Mouse (Mus musculus) ES-Bruce4 (cell line): Measurements from ENCODE around the gene Hist2h3c1. TPM values are rescaled to one million over a fixed set of nuclear protein-coding genes. Genes with fewer than 3 reads are reported as not detected.
A peak's percentile ranks its signal among the peaks of the same experiment; 100 is the strongest.
"Not testable (repeated sequence)": the region's sequence is repeated elsewhere in the genome, so short reads cannot be mapped to it uniquely, and the experiment has no call there.

Experiments
- H3K27ac ChIP-seq: 2 replicates; pipeline ENCODE4 v1.5.1; 2012; ENCODE audit warnings: low read length, inconsistent platforms; ENCODE audit not compliant: insufficient read depth
- H3K27me3 ChIP-seq: 2 replicates; pipeline ENCODE4 v1.6.1; 2012; ENCODE audit warnings: mild to moderate bottlenecking, low read length, inconsistent platforms; ENCODE audit not compliant: control insufficient read depth, poor library complexity, insufficient read depth, severe bottlenecking
- H3K36me3 ChIP-seq: 2 replicates; pipeline ENCODE4 v1.6.1; 2012; ENCODE audit warnings: inconsistent platforms, mild to moderate bottlenecking, low read length, moderate library complexity; ENCODE audit not compliant: control insufficient read depth, poor library complexity, insufficient read depth, severe bottlenecking
- H3K4me1 ChIP-seq: one replicate; pipeline ENCODE4 v1.8.1; 2011; ENCODE audit warnings: low read length; ENCODE audit not compliant: control insufficient read depth, insufficient read depth
- H3K4me3 ChIP-seq: 2 replicates; pipeline ENCODE4 v1.5.1; 2011; ENCODE audit warnings: low read depth, mild to moderate bottlenecking, low read length
- H3K9ac ChIP-seq: 2 replicates; pipeline ENCODE4 v1.6.1; 2012; ENCODE audit warnings: low read depth, mild to moderate bottlenecking, inconsistent platforms; ENCODE audit not compliant: poor library complexity, severe bottlenecking
- H3K9me3 ChIP-seq: replicated peaks from 2 replicates; pipeline ENCODE4 v1.6.1; 2012; ENCODE audit warnings: mild to moderate bottlenecking, low read length, inconsistent platforms; ENCODE audit not compliant: control insufficient read depth, poor library complexity, insufficient read depth, severe bottlenecking
- CTCF ChIP-seq: IDR thresholded peaks from one replicate; pipeline ENCODE4 v1.8.1; 2011; ENCODE audit warnings: low read depth, low read length
- EP300 ChIP-seq: IDR thresholded peaks from 2 replicates; pipeline ENCODE4 v1.6.1; 2011; ENCODE audit warnings: low read depth, low read length; ENCODE audit not compliant: insufficient read depth
- POLR2A ChIP-seq: IDR thresholded peaks from one replicate; pipeline ENCODE4 v1.8.1; 2011; ENCODE audit warnings: low read length; ENCODE audit not compliant: insufficient read depth
- polyA plus RNA-seq: library from polyadenylated mRNA; stranded (reverse); fragments of >200 nt; gene quantifications from 2 replicates; pipeline ENCODE4 v1.2.4, GENCODE M21; 2011; ENCODE audit warnings: low read depth; ENCODE audit not compliant: missing spikeins, insufficient read depth, insufficient read length

Hist2h3c1 gene
- polyA plus RNA-seq, 1 experiment, result 1.3 TPM

DNA sequence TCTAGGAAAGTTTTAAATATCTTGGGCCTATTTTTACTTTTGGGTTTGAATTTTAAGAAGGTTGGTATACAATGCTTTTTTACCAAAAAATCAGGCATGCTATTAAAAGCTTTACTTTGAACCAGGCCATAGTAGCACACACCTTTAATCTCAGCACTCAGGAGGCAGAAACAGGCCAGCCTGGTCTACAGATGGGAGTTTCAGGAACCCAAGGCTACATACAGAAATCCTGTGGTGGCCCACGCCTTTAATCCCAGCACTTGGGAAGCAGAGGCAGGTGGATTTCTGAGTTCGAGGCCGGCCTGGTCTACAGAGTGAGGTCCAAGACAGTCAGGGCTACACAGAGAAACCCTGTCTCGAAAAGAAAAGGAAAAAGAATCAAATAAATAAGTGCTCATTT is 21.1 kb downstream of the Hist2h3c1 start:
- H3K9me3 ChIP-seq, result no peaks in the 10 kb centered on the region
- H3K27ac ChIP-seq, result peak overlapping the region; percentile 98
- no peaks in the 10 kb centered on the region for H3K27me3 ChIP-seq
- H3K9ac ChIP-seq, result peak overlapping the region; percentile 85
- no peak for TF ChIP-seq CTCF
- TF ChIP-seq POLR2A, result no peak
- no peak for TF ChIP-seq EP300
- H3K36me3 ChIP-seq, result no peaks in the 10 kb centered on the region
- no peak overlapping the region for H3K4me3 ChIP-seq
- H3K4me1 ChIP-seq, result no peaks in the 10 kb centered on the region

DNA sequence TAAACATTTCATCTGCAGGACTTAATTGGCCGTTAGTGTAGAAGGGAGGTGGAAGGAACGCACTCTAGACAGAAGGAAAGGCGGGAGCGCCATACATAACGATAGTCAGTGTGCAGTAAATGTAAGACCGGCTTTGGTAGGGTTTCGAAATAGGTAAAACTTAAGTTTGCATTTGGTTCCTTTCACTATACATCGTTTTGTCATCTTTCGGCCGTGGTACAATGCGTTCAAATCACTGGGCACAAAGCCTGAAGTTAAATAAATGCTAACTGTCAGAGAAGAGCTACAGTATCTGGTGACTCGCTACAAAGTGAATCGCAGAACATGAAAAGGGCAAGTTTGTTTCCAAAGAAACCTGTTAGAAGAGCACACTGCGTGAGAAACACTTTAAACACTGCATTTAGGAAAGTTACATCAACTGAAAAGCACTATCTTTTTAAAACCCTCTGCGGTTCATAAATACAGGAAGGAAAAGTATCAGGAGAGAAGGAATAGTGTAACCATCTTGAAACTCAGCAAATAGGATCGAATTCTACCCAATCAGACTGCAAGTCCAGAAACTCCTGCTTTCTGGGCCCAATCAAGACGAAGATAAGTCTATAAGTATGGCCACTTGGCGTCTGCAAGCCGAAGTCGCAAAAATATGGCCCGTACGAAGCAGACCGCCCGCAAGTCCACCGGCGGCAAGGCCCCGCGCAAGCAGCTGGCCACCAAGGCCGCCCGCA is 21.7 kb downstream of the Hist2h3c1 start, which contains the start of gene Hist2h3b:
Hist2h3b (plus strand) TSS at position 604 of the 725 bp plus-strand sequence.
- Histone ChIP-seq H3K4me3 (peak within 1 kb of the TSS; percentile 96), H3K9ac (peak within 1 kb of the TSS; percentile 98), H3K27ac (peak within 1 kb of the TSS; percentile 100), H3K27me3 (no peaks in the 10 kb centered on the region), H3K36me3 (no peaks in the 10 kb centered on the region), H3K4me1 (no peaks in the 10 kb centered on the region), H3K9me3 (no peaks in the 10 kb centered on the region)
- no peak for TF ChIP-seq EP300
- no peak for TF ChIP-seq CTCF
- peak; percentile 78 for TF ChIP-seq POLR2A

DNA sequence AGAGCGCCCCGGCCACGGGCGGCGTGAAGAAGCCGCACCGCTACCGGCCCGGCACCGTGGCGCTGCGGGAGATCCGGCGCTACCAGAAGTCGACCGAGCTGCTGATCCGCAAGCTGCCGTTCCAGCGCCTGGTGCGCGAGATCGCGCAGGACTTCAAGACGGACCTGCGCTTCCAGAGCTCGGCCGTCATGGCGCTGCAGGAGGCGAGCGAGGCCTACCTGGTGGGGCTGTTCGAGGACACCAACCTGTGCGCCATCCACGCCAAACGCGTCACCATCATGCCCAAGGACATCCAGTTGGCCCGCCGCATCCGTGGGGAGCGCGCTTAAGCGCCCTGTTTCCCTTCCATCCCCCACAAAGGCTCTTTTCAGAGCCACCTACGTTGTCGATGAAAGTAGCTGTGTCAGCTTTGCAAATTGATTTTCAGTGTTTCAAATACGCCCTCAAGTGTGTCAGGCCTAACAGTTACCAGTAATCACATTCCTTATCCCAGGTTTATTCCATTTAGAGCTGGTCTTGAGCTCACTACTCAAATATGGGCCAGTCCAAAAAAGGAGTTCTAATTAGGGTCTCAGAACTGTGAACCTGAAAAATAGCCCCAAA is 22.4 kb downstream of the Hist2h3c1 start:
- H3K36me3 ChIP-seq, H3K27me3 ChIP-seq, H3K9me3 ChIP-seq, H3K4me1 ChIP-seq: not testable (repeated sequence)
- H3K4me3 ChIP-seq, result peak overlapping the region; percentile 96
- H3K9ac ChIP-seq, result peak overlapping the region; percentile 98
- peak overlapping the region; percentile 100 for H3K27ac ChIP-seq
- TF ChIP-seq POLR2A, result peak; percentile 74

DNA sequence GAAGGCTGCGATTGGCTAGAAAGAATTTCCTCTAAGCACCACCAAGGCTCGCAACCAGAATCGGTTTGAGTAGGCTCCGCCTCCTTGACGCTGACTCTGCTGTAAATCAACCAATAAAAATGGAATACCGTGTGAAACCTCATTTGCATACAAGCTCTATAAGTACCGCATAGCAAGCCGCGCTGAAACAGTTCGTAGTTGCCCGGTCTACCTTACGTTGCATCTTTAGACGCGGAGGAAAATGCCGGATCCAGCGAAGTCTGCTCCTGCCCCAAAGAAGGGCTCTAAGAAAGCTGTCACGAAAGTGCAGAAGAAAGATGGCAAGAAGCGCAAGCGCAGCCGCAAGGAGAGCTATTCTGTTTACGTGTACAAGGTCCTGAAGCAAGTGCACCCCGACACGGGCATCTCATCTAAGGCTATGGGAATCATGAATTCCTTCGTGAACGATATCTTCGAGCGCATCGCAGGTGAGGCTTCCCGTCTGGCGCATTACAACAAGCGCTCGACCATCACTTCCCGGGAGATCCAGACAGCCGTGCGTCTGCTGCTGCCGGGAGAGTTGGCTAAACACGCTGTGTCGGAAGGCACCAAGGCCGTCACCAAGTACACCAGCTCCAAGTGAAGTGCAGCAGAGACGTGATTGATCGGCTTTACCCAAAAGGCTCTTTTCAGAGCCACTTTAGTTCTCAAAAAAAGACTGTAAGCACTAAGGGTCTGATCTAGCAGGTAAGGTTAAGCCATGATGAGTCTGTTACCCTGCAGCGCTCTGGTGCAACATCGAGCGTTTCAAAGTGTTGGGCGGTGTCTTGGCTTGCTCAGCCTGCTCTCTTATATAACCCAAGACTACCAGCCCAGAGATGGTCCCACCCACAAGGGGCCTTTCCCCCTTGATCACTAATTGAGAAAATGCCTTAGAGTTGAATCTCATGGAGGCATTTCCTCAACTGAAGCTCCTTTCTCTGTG is 23.3 kb downstream of the Hist2h3c1 start, which contains the start of gene Hist2h2bb:
Hist2h2bb (plus strand) TSS at position 242 of the 964 bp plus-strand sequence.
- Histone ChIP-seq H3K9me3 (no peaks in the 10 kb centered on the region), H3K36me3 (no peaks in the 10 kb centered on the region), H3K27me3 (no peaks in the 10 kb centered on the region), H3K9ac (peak within 1 kb of the TSS; percentile 98), H3K4me3 (peak within 1 kb of the TSS; percentile 96), H3K27ac (peak within 1 kb of the TSS; percentile 100), H3K4me1 (no peaks in the 10 kb centered on the region)
- TF ChIP-seq POLR2A (peak; percentile 100), EP300 (0 out of 2 replicates have a peak, but pooled peaks have one; percentile 17), CTCF (no peak)

DNA sequence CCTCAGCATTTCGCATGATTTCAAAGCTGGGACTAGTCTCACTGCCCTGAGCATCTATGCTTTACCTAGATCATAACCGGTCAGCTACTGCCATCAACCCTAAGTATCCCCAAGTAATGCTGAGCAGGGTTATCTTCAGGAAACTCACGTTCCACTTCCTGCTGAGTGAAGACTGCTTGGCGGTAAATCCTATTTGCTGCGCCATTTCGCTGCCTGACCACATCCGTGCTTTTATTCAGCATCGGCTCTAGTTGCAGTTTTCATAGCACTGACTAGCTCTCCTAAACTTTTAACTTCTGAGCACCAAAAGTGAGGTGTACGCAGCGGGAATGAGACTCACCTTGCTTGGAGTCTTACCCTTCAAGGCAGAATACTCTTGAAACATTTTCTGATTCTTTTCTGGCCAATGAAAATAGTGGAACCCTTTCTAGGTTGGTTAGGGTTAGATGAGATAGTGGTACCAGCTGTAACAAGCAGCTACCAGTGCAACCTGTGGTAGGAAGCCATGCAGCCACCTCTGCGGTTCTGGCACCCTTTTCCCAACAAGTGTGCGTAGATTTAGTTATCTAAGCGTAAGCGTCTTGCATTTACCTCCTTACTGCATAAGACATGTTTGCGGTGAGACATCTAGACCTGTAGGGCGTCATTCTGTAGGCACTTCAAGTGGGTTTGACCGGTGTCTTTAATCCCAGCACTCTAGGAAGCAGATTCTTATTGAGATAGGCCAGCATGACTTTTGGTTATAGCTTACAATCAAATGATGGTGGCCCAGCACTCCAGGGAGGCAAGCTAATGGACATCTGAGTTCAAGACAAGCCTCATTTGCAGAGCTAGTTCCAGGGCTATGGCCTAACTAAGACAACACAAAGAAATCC is 27.3 kb downstream of the Hist2h3c1 start:
- H3K27ac ChIP-seq, result no peak overlapping the region

More for the DNA sequence above, 27.3 kb downstream of the Hist2h3c1 start:
- no peak for TF ChIP-seq POLR2A
- TF ChIP-seq CTCF, result no peak
- TF ChIP-seq EP300, result no peak
- H3K9ac ChIP-seq, result no peak overlapping the region
- H3K9me3 ChIP-seq, result no peaks in the 10 kb centered on the region
- no peak overlapping the region for H3K4me3 ChIP-seq
- no peaks in the 10 kb centered on the region for H3K27me3 ChIP-seq
- H3K4me1 ChIP-seq, result no peaks in the 10 kb centered on the region
- no peaks in the 10 kb centered on the region for H3K36me3 ChIP-seq
